Mouse (Mus musculus): ENCODE results near the gene Nckipsd. TPM values are rescaled to one million over a fixed set of nuclear protein-coding genes. Genes with fewer than 3 reads are reported as not detected.

Nckipsd gene
- 10.0 TPM for polyA plus RNA-seq (2017; shearing (Covaris generic))

DNA sequence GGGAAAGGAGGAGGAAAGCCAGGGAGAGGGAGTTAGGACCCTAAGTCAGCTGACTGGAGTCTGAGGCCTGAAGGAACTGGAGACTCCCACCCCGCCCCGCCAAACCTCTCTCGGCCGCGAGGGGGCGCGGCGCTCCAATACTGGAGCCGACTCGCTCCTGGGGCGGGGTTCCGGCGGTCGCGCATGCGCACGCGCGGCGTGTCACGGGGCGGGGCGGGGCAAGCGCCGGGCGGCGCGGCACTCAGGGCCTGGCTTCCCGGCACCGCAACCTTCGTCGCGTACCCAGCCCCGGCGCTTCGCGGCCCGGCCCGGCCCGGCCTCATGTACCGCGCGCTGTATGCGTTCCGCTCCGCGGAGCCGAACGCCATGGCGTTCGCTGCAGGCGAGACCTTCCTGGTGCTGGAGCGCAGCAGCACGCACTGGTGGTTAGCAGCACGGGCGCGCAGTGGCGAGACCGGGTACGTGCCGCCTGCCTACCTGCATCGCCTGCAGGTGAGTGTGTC, at the start of gene Nckipsd:
TSS of gene Nckipsd (plus strand) at position 206 of the 503 bp plus-strand sequence.

DNA sequence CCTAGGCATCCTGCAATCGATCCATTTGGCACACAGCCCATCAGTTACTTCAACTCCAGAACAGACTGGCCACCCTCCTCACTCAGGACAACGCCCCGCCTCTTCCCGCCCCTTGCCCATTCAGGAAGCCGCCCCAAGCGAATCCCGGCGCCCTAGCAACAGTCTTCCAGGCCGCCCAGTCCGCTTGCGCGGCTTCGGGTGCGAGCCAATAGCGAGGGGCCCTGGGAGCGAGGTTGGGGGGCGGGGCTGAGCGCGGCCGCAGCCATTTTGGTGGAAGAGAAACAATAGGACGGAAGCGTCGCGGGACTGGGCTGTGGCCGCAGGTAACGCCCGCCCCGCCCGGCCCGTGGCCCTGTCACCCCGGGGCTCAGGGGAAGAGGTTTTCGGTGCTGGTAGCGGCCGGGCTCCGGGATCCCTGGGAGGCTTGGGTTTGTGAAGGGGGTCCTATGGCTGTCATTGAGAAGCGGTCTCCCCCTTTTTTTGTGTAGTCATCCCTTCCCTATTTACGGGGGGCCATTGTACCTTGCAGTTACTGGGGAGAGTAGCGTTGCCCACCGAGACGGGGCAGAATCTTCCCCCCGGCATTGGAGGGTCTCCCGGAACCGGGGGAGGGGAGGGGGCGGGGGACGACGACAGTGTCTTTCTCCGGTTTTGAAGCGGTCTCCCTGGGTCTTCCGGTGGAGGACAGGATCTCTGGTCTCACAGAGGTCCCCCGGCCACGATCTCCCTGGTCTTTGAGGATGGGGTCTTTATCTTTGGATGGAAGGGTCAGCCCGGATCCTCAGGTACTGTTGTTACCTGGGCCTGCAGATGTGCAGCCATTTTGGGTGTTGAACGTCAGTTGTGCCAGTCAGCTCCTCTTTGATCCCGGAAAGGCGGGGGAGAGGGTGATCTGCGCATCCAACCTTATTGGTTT, 24.4 kb upstream of the Nckipsd start, which contains the start of gene Ip6k2:
TSS of gene Ip6k2 (plus strand) at position 249 of the 916 bp plus-strand sequence.

DNA sequence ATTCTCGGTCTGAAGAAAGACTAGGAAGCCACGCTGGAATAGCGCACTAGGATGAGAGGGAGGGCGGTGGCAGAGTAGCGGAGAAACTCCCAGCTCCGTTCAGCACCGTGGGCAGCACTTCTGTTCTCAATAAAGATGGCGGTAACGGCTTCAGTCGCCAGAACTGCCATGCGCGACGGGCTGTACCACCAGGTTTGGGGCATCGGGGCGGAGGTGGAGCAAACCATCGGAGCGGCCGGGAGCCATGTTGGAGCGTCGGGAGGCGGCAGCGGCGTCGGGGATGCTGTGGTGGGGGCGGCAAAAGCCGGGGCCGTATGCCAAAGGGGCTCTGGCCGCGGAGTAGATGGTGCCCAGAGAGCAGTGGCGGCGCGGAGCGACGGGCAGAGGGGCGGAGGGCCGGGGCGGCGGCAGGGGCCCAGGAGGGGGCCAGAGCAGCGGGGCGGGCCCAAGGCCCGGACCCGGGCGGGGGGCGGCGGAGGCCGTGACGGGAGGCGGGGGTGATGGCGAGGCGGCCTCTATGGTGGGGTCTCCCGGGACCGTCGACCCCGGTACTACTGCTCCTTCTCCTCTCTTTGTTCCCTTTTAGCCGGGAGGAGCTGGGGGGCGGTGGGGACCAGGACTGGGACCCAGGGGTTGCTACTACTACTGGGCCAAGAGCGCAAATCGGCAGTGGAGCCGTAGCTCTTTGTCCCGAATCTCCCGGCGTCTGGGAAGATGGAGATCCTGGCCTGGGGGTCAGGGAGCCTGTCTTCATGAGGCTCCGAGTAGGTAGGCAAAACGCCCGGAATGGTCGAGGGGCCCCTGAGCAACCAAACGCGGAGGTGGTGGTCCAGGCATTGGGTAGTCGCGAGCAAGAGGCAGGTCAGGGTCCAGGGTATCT, 17.9 kb downstream of the Nckipsd start, which contains the start of gene Celsr3:
TSS of gene Celsr3 (plus strand) at position 501 of the 880 bp plus-strand sequence.

DNA sequence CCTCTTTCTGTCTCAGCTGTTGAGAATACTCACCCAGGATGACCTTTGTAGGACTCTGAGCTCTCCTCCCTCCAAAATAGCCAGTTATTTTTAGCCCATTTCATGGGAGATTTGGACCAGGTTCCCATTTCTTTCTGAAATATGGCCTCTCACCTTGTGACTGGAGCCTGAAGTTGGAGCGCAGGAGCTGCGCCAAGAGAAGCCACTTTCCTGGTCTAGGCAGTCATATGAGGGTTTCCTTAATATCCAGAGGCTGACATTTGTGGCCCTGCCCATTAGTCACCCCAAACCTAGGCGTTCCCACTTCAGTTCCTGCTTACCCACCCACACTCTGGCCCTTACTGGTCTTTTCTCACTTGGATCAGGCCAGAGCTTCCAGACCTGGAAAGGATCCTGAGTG, 44.8 kb downstream of the Nckipsd start, which contains the start of gene Slc26a6:
TSS of gene Slc26a6 (plus strand) at position 308 of the 400 bp plus-strand sequence.

Other genes with a start within 250 kb of the Nckipsd start
- 128 TPM for gene Impdh2, start 248.1 kb upstream of the Nckipsd start, polyA plus RNA-seq (2017; shearing (Covaris generic))
- 19.7 TPM for gene Ndufaf3, start 240.9 kb upstream of the Nckipsd start, polyA plus RNA-seq (2017; shearing (Covaris generic))
- gene Dalrd3, start 238.5 kb upstream of the Nckipsd start, polyA plus RNA-seq (2017; shearing (Covaris generic)), result 67.8 TPM
- 33.6 TPM for gene Wdr6, start 229.6 kb upstream of the Nckipsd start, polyA plus RNA-seq (2017; shearing (Covaris generic))
- 9.8 TPM for gene P4htm, start 210.7 kb upstream of the Nckipsd start, polyA plus RNA-seq (2017; shearing (Covaris generic))
- 182 TPM for gene Arih2, start 159.0 kb upstream of the Nckipsd start, polyA plus RNA-seq (2017; shearing (Covaris generic))
- 18.9 TPM for gene Slc25a20, start 146.3 kb upstream of the Nckipsd start, polyA plus RNA-seq (2017; shearing (Covaris generic))
- 17.3 TPM for gene Prkar2a, start 119.1 kb upstream of the Nckipsd start, polyA plus RNA-seq (2017; shearing (Covaris generic))
- gene Ip6k2, start 24.6 kb upstream of the Nckipsd start, polyA plus RNA-seq (2017; shearing (Covaris generic)), result 44.0 TPM
- gene Celsr3, start 18.0 kb downstream of the Nckipsd start, polyA plus RNA-seq (2017; shearing (Covaris generic)), result 0.27 TPM
- gene Slc26a6, start 44.9 kb downstream of the Nckipsd start, polyA plus RNA-seq (2017; shearing (Covaris generic)), result 12.1 TPM
- gene Tmem89, start 106.3 kb downstream of the Nckipsd start, polyA plus RNA-seq (2017; shearing (Covaris generic)), result not detected
- gene Uqcrc1, start 128.3 kb downstream of the Nckipsd start, polyA plus RNA-seq (2017; shearing (Covaris generic)), result 278 TPM
- 0.58 TPM for gene Col7a1, start 145.2 kb downstream of the Nckipsd start, polyA plus RNA-seq (2017; shearing (Covaris generic))
- not detected for gene Ucn2, start 177.6 kb downstream of the Nckipsd start, polyA plus RNA-seq (2017; shearing (Covaris generic))
- gene Pfkfb4, start 183.4 kb downstream of the Nckipsd start, polyA plus RNA-seq (2017; shearing (Covaris generic)), result 9.0 TPM
- 3,039 TPM for gene Shisa5, start 230.2 kb downstream of the Nckipsd start, polyA plus RNA-seq (2017; shearing (Covaris generic))